Mouse (Mus musculus) heart, adult 18-20 months (tissue): Measurements from ENCODE around the gene Ush1g. TPM values are rescaled to one million over a fixed set of nuclear protein-coding genes. Genes with fewer than 3 reads are reported as not detected.

ENCODE experiments used
- DNase-seq, 2 experiments: peaks; one replicate each; pipeline ENCODE4 v3.0.0; 2021 to 2022; ENCODE audit warnings: mixed read lengths in 1 of 2
- total RNA-seq, 2 experiments: library from RNA; stranded (reverse); gene quantifications; 2 replicates each; pipeline ENCODE4 v1.2.3; 2021

Gene Ush1g
- total RNA-seq, 2 experiments from 2014 or later, result 0.10 TPM; not detected in 1

DNA sequence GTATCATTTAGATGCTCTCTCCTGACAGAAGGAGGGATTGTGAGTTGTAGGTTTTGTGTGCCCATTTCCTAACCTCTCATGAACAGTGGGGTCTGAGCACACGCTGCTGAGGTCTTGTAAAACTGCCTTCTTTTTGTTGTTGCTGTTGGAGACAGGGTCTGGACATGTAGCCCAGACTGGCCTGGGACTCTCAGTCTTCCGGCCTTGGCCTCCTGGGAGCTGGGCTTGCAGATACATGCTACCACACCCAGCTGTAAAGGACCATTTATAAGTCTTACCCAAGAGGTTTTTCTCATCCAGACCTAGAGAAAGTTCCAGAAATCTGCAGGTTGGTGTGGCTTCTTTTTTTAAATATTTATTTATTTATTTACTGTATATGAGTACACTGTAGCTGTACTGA, 33.5 kb downstream of the Ush1g start:
- DNase-seq, result peak in 1 of 2 experiments; percentile 64

- DNase-seq, result no peak
Observed at GRCm38 (mm10) chr11:115287386-115287785, 34.5 kb downstream of the Ush1g start.

DNA sequence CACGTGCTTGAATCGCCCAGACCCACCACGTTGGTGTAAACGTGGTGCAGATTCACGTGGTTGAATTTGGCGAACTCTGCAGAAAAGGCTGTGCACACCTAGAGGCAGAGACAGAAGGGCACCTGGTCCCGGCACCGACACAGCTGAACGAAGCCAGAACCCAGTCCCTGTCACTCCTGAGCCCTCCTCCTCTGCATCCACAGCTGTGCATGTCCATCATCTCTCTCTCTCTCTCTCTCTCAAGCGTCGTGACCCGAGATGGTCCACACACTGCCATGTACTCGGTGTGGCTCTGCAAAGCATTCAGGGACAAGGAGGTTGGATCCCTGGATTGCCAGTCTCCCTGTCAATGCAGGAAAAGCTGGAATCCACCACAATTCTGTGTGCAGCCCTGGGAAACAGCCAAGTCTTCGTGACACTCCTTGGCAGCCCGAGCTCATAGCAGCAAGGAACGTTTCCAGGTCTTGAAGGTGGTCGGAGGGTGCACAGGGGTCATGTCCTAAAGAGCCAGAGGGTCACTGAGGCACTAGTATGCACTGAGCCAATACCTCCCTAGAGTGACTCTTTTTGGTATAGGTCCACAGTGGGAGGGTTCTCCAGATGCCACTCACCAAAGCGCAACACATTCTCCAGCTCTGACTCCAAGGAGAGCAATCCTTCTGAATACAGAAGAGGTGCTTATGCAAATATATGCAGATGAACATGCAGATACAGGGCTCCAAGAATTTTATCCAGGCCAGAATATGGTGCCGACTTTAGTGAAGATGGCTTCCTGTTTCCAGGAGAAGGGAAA, 35.4 kb downstream of the Ush1g start:
- DNase-seq, result no peak

DNA sequence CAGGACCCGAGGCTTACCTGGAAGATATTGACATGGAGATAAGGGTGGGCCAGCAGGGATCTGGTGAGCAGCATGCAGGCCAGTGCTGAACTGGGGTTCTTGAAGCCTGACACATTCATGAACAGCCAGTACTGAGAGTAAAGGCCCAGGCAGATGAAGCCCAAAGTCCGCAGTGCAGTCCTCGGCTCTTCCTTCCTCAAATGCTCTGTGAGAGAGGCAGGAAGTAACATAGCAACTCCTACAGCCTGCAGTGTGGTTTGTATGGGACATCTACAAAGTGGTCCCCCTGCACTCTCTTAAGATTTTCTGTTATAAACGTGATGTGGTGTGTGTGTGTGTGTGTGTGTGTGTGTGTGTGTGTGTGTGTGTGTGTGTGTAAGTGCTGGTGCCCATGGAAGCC, 36.6 kb downstream of the Ush1g start:
- no peak for DNase-seq

DNA sequence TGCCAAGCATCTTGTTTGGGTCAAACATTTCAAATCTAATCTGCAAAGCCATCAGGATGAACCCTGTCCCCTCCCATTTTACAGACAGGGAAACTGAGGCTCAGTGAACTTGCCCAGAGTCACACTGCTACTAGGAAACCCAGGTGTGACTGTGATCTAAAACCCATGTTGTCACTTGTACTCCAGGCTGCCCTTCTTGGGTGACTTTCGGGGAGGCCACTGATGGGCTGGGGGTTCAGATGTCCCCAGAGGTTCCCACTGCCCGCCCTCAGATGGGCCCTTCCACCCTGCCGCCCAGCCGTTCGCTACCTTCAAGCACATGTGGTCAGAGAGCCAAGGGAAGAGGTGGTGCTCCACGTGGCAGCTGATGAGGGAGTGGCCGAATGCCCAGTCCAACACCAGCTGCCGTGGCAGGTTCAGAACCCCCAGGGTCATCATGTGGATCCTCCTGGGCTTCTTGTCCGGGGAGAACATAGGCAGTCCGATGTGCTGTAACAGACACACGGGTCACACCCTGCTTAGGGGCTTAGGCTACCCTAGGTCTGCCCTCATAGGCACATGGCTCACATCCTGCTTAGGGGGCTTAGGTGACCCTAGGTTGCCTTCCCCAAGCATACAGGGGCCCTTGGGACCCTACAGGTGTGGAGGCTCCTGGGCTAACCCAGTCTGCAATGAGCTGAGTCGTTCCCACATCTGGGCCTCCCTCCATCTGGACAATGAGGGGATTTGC, 37.8 kb downstream of the Ush1g start:
- no peak for DNase-seq

DNA sequence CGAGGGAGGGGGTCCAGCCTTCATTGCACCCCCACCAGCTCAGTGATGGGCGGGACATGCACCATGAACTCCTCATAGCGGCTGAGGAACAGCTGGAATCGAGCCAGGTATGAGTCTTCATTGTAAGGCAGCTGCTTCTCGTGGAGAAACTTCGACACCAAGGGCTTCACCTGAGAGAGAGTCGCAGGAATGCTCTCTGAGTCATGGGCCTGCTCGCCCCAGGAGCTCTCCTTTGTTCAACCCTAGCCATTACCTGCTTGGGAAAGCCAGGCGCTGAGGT, 38.4 kb downstream of the Ush1g start:
- DNase-seq, result no peak

GRCm38 (mm10) chr11:115282723-115283485, 38.9 kb downstream of the Ush1g start:
- DNase-seq, result no peak

DNA sequence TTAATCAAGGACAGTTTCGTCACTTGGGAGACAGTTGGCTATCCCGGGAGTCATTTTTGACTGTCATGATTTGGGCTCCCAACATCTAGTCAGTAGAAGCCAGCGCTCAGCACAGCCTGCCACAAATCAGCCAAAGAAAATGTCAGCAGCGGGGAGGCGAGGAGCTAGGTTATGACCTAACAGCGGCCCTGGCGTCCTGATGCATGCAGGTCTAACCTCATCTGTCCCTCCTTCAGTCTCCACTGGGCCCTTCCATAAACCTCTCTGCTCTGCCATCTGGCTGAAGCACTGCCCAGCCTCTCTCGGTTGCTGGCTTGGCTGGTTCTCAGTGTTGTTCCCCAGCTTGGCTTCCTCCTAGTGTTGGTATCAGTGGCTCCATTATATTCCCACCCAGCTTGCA, 39.5 kb downstream of the Ush1g start:
- DNase-seq, result peak; percentile 60 to 76

DNA sequence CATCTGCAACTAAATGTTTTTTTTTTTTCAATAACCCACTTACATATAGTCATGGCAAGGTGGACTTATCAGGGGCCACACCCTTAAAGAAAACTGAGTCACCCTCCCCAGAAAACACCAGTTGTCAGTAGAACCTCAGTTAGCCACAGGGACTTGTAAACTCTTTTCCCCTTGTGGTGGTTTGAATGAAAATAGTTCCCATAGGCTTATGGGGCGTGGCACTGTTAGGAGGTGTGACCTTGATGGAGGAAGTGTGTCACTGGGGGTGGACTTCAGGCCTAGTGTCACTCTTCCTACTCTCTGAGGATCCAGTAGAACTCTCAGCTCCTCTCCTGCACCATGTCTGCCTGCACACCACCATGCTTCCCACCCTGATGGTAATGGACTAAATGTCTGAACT, 42.1 kb downstream of the Ush1g start:
- no peak for DNase-seq

- no peak for DNase-seq
Observed at GRCm38 (mm10) chr11:115278176-115278575, 43.7 kb downstream of the Ush1g start.

DNA sequence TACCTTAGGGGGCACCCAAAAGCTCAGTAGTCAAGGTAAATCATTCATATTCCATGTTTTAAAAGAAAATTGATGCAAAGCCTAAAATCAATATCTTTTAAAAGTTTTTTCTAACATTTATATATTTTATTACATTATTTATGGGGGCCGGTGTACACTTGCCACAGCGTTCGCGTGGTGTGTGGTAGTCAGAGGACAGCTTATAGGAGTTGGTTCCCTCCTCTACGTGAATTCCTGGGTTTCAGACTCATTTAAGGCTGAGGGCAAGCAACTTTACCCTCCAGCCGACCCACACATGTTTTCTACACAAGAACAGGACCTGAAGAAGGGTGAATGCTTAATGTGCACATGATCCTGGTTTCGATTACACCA, 44.3 kb downstream of the Ush1g start:
- no peak for DNase-seq

GRCm38 (mm10) chr11:115276780-115277603, 44.8 kb downstream of the Ush1g start, which contains the start of gene Fdxr:
Fdxr (minus strand) TSS chr11:115277050.
- peak; percentile 100 for DNase-seq

GRCm38 (mm10) chr11:115275954-115276353, 45.9 kb downstream of the Ush1g start:
- no peak for DNase-seq

GRCm38 (mm10) chr11:115275509-115275908, 46.3 kb downstream of the Ush1g start:
- DNase-seq, result no peak

GRCm38 (mm10) chr11:115274771-115275170, 47.1 kb downstream of the Ush1g start:
- no peak for DNase-seq

GRCm38 (mm10) chr11:115274178-115274577, 47.7 kb downstream of the Ush1g start:
- DNase-seq, result no peak

DNA sequence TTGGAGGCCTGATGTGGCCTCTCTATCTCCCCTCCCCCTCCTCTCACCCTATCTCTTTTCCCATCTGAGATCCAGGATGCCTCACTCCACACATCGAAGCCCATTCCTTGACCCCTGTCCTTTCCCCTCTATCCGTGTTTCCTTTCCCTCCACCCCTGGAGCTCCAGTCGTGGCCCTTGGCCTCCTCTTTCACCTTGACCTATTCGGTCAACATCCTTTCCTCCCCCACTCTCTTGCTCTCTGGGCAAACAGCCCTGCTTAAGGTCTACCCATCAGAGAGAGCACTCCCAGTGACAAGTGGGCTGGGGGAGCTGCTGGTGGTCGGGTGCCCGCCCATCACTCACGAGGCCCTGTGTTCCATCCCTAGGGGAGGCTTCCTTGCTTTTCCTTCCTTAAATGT, 48.1 kb downstream of the Ush1g start:
- no peak for DNase-seq

GRCm38 (mm10) chr11:115272894-115273498, 48.8 kb downstream of the Ush1g start:
- no peak for DNase-seq

- no peak for DNase-seq
Observed at GRCm38 (mm10) chr11:115271481-115271880, 50.4 kb downstream of the Ush1g start.

GRCm38 (mm10) chr11:115271052-115271451, 50.8 kb downstream of the Ush1g start:
- no peak for DNase-seq

GRCm38 (mm10) chr11:115270148-115270861, 51.5 kb downstream of the Ush1g start:
- DNase-seq, result peak; percentile 72 to 91
